Mouse (Mus musculus) CD4-positive naive resting alpha-beta T cell, adult 57 days (primary cell): ENCODE data around the gene Vmn1r94. TPM values are rescaled to one million over a fixed set of nuclear protein-coding genes. Genes with fewer than 3 reads are reported as not detected.

Experiments used
- total RNA-seq: library from RNA; stranded (reverse); gene quantifications from one replicate; pipeline ENCODE4 v1.2.4, GENCODE M21; 2023

Gene Vmn1r94
- total RNA-seq = not detected

GRCm38 (mm10) chr7:20168277-20168676 is at the start of gene Vmn1r94:
Vmn1r94 (minus strand) TSS chr7:20168377.

GRCm38 (mm10) chr7:20205507-20205906 is 37.3 kb upstream of the Vmn1r94 start, which contains the start of gene Gm6164:
Gm6164 (minus strand) TSS chr7:20205607.

GRCm38 (mm10) chr7:20193410-20193809 is 25.2 kb upstream of the Vmn1r94 start, which contains the start of gene Vmn1r95:
Vmn1r95 (plus strand) TSS chr7:20193710.

GRCm38 (mm10) chr7:20138988-20139387 is 29.2 kb downstream of the Vmn1r94 start, which contains the start of gene Vmn1r93:
Vmn1r93 (minus strand) TSS chr7:20139088.

GRCm38 (mm10) chr7:20122479-20122878 is 45.7 kb downstream of the Vmn1r94 start, which contains the start of gene Gm16442:
Gm16442 (minus strand) TSS chr7:20122579.

Other genes starting within 250 kb of the Vmn1r94 start
- gene Pvr, start 247.2 kb downstream of the Vmn1r94 start, total RNA-seq = 92.4 TPM
- 5.5 TPM for gene Igsf23, start 217.6 kb downstream of the Vmn1r94 start, total RNA-seq
- gene Ceacam20, start 203.0 kb downstream of the Vmn1r94 start, total RNA-seq = not detected
- not detected for gene Nlrp9b, start 176.9 kb downstream of the Vmn1r94 start, total RNA-seq
- not detected for gene Vmn1r91, start 68.7 kb downstream of the Vmn1r94 start, total RNA-seq
- not detected for gene Gm16442, start 45.8 kb downstream of the Vmn1r94 start, total RNA-seq
- not detected for gene Vmn1r93, start 29.3 kb downstream of the Vmn1r94 start, total RNA-seq
- gene Vmn1r95, start 25.3 kb upstream of the Vmn1r94 start, total RNA-seq = not detected
- gene Gm6164, start 37.2 kb upstream of the Vmn1r94 start, total RNA-seq = not detected
- not detected for gene Gm4498, start 65.5 kb upstream of the Vmn1r94 start, total RNA-seq
- not detected for gene Gm5890, start 94.5 kb upstream of the Vmn1r94 start, total RNA-seq
- gene Gm4133, start 165.7 kb upstream of the Vmn1r94 start, total RNA-seq = not detected
- not detected for gene Gm5728, start 207.0 kb upstream of the Vmn1r94 start, total RNA-seq
- gene Vmn1r100, start 249.6 kb upstream of the Vmn1r94 start, total RNA-seq = not detected